Mouse (Mus musculus): Measurements from ENCODE around the gene Ptgds. TPM values are rescaled to one million over a fixed set of nuclear protein-coding genes. Genes with fewer than 3 reads are reported as not detected.

Ptgds gene
- total RNA-seq (2021) = 100 to 1,000 TPM; 189 to 202 TPM

GRCm38 (mm10) chr2:25469969-25470368, at the start of gene Ptgds:
Gene Ptgds, minus strand, starts transcription at chr2:25470046.
- DNase-seq = no peak
- intact Hi-C loops (cut with DNase I) = no loop called here

GRCm38 (mm10) chr2:25509912-25510311, 40.1 kb upstream of the Ptgds start:
- intact Hi-C loops (cut with DNase I) = loop anchor here (1.0 kb wide), 1 partner anchor 41 kb away; no protein-coding TSS in a partner anchor
- DNase-seq = no peak

GRCm38 (mm10) chr2:25506964-25507363, 37.1 kb upstream of the Ptgds start:
- intact Hi-C loops (cut with DNase I) = no loop called here
- no peak for DNase-seq

- intact Hi-C loops (cut with DNase I) = no loop called here
Measured at GRCm38 (mm10) chr2:25505860-25506259, 36.0 kb upstream of the Ptgds start.

GRCm38 (mm10) chr2:25505000-25505399, 35.2 kb upstream of the Ptgds start:
- intact Hi-C loops (cut with DNase I) = loop anchor here (5.0 kb wide), 1 partner anchor 1397 kb away; the partner anchor contains the start of gene Surf6
- DNase-seq = no peak

More at GRCm38 (mm10) chr2:25505860-25506259, 36.0 kb upstream of the Ptgds start:
- DNase-seq = no peak

GRCm38 (mm10) chr2:25504538-25504937, 34.7 kb upstream of the Ptgds start:
- intact Hi-C loops (cut with DNase I) = loop anchor here (5.0 kb wide), 1 partner anchor 1398 kb away; the partner anchor contains the start of gene Surf6
- no peak for DNase-seq

GRCm38 (mm10) chr2:25502726-25503125, 32.9 kb upstream of the Ptgds start:
- intact Hi-C loops (cut with DNase I) = loop anchor here (5.0 kb wide), 1 partner anchor 1400 kb away; the partner anchor contains the start of gene Surf6
- DNase-seq = no peak

- intact Hi-C loops (cut with DNase I) = loop anchor here (2.0 to 5.0 kb wide), 2 partner anchors 37 to 1400 kb away; partner anchors contain the start of gene Surf6
- DNase-seq = no peak
Measured at GRCm38 (mm10) chr2:25501593-25502486, 32.0 kb upstream of the Ptgds start, which contains the start of gene C8g. Gene C8g, minus strand, starts transcription at chr2:25501719.

- DNase-seq = peak; percentile 76 to 79
- intact Hi-C loops (cut with DNase I) = loop anchor here (2.0 to 5.0 kb wide), 2 partner anchors 36 to 1402 kb away; partner anchors contain the start of gene Surf6
Measured at GRCm38 (mm10) chr2:25500576-25501405, 30.9 kb upstream of the Ptgds start, which contains the start of gene Fbxw5. Gene Fbxw5, plus strand, starts transcription at chr2:25500750.

- intact Hi-C loops (cut with DNase I) = loop anchor here (2.0 to 5.0 kb wide), 2 partner anchors 35 to 1402 kb away; partner anchors contain the start of gene Surf6
- DNase-seq = peak in 1 of 2 experiments; percentile 14
Measured at GRCm38 (mm10) chr2:25500071-25500575, 30.3 kb upstream of the Ptgds start.

GRCm38 (mm10) chr2:25498622-25499478, 29.0 kb upstream of the Ptgds start:
- intact Hi-C loops (cut with DNase I) = loop anchor here (5.0 kb wide), 1 partner anchor 72 kb away; the partner anchor contains the start of gene Abca2
- no peak for DNase-seq

GRCm38 (mm10) chr2:25497846-25498575, 28.2 kb upstream of the Ptgds start:
- intact Hi-C loops (cut with DNase I) = loop anchor here (5.0 kb wide), 1 partner anchor 71 kb away; the partner anchor contains the start of gene Abca2
- no peak for DNase-seq

- intact Hi-C loops (cut with DNase I) = loop anchor here (5.0 kb wide), 1 partner anchor 69 kb away; the partner anchor contains the start of gene Abca2
- DNase-seq = no peak
Measured at GRCm38 (mm10) chr2:25496462-25496861, 26.6 kb upstream of the Ptgds start.

- intact Hi-C loops (cut with DNase I) = no loop called here
- no peak for DNase-seq
Measured at GRCm38 (mm10) chr2:25493476-25493961, 23.7 kb upstream of the Ptgds start, which contains the start of gene Lcn12. Gene Lcn12, minus strand, starts transcription at chr2:25493911.

- DNase-seq = no peak
- intact Hi-C loops (cut with DNase I) = no loop called here
Measured at GRCm38 (mm10) chr2:25492988-25493387, 23.1 kb upstream of the Ptgds start.

- intact Hi-C loops (cut with DNase I) = no loop called here
- no peak for DNase-seq
Measured at GRCm38 (mm10) chr2:25488671-25489068, 18.8 kb upstream of the Ptgds start.

GRCm38 (mm10) chr2:25487965-25488670, 18.3 kb upstream of the Ptgds start:
- intact Hi-C loops (cut with DNase I) = no loop called here
- DNase-seq = no peak
